Mouse (Mus musculus) kidney, postnatal 0 days (tissue): ENCODE results near the gene Tas2r135. TPM values are rescaled to one million over a fixed set of nuclear protein-coding genes. Genes with fewer than 3 reads are reported as not detected.

Source experiments
- ATAC-seq: fragments of 200-750 bp; cut with Nextera tagmentation; replicated peaks from 2 replicates; pipeline ENCODE4 v1.8.0; 2017; ENCODE audit warnings: low read depth, moderate number of reproducible peaks, moderate TSS enrichment, moderate library complexity; ENCODE audit not compliant: low FRiP score
- DNase-seq: peaks from one replicate; pipeline ENCODE4 v3.0.0-alpha.2; 2016; ENCODE audit warnings: low spot score
- H3K27ac ChIP-seq: fragments of 300-500 bp; sonication (generic); 2 replicates; pipeline ENCODE4 v1.5.1; 2014; ENCODE audit warnings: mild to moderate bottlenecking
- H3K27me3 ChIP-seq: fragments of 300-500 bp; sonication (generic); 2 replicates; pipeline ENCODE4 v1.6.1; 2014; ENCODE audit warnings: low read length, mixed read lengths; ENCODE audit not compliant: insufficient read depth
- H3K36me3 ChIP-seq: fragments of 300-500 bp; sonication (generic); 2 replicates; pipeline ENCODE4 v1.6.1; 2014; ENCODE audit warnings: low read length, mixed read lengths; ENCODE audit not compliant: insufficient read depth
- H3K4me1 ChIP-seq: fragments of 300-500 bp; sonication (generic); replicated peaks from 2 replicates; pipeline ENCODE4 v1.6.1; 2014; ENCODE audit warnings: antibody characterized with exemption, low read length, mixed read lengths; ENCODE audit not compliant: insufficient read depth
- H3K4me2 ChIP-seq: fragments of 300-500 bp; sonication (generic); 2 replicates; pipeline ENCODE4 v1.6.1; 2014; ENCODE audit warnings: mild to moderate bottlenecking, low read length, moderate library complexity, mixed read lengths
- H3K4me3 ChIP-seq: fragments of 300-500 bp; sonication (generic); replicated peaks from 2 replicates; pipeline ENCODE4 v1.5.1; 2014; ENCODE audit warnings: low read depth, low read length
- H3K9ac ChIP-seq: fragments of 300-500 bp; sonication (generic); 2 replicates; pipeline ENCODE4 v1.6.1; 2014; ENCODE audit warnings: low read depth, low read length
- H3K9me3 ChIP-seq: fragments of 300-500 bp; sonication (generic); replicated peaks from 2 replicates; pipeline ENCODE4 v1.6.1; 2016; ENCODE audit warnings: low read length, inconsistent platforms, mixed read lengths
- CTCF ChIP-seq: IDR thresholded peaks from 2 replicates; pipeline ENCODE4 v1.5.1; 2016; ENCODE audit warnings: antibody characterized with exemption, low read depth, mild to moderate bottlenecking, moderate library complexity
- WGBS: fragments of 180-500 bp; shearing (Covaris S2); extraction: QIAGEN DNeasy Blood & Tissue Kit; methylation state at CpG from one replicate; pipeline ENCODE4 v1.1.7; 2014; 5-methylcytosine and 5-hydroxymethylcytosine counted together
- polyA plus RNA-seq: library from polyadenylated mRNA; unstranded; fragments of >200 nt; fragmentation: Nextera tagmentation; extraction: Ambion mirVana; gene quantifications from 2 replicates; pipeline ENCODE4 v1.2.1, GENCODE M21; 2015

Gene Tas2r135
- polyA plus RNA-seq, 1 experiment from 2014 or later: not detected

DNA sequence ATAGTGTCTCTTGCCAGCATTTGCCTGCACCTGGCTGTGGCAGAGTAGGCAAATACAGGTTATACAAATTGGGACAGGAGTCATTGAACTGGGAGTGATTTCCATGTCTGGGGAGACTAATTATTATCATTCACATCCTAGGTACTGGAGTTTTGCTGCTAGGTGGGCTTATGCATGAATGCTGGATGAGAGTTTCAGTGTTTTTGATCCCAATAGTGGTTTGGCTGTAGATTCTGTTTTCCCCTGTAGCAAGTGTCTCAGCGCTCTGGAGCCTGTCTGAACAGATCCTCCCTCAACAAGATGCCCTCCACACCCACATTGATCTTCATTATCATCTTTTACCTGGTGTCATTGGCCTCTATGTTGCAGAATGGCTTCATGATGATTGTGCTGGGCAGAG is 5.3 kb upstream of the Tas2r135 start, which contains the start of gene Tas2r143:
TSS of gene Tas2r143 (plus strand) at position 301 of the 400 bp plus-strand sequence.
- 89% methylated on average over 1 of the region's 1 CpGs for WGBS

DNA sequence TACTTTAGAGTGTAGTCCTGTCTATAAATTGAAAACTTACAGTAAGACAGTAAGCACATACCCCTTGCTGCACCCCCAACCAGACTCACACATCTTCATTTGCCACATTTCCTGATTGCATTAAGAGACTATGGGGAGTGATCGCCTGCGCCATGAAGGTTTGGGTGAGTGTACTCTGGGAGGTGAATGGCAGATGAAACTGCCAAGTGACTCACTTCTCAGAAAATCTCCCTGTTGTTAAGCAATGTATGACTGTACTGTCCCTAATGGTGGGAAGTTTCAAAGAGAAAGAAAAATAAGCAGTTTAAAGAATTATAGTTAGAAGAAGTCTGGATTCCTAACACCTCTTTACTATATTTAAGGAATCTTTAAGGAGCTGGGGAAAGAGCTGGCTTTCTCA is 14.2 kb downstream of the Tas2r135 start:
- Histone ChIP-seq H3K36me3 (no peaks in the 10 kb centered on the region), H3K4me2 (no peak overlapping the region), H3K27me3 (no peaks in the 10 kb centered on the region), H3K27ac (no peak overlapping the region), H3K9ac (no peak overlapping the region), H3K4me3 (no peak overlapping the region), H3K4me1 (no peaks in the 10 kb centered on the region), H3K9me3 (no peaks in the 10 kb centered on the region)
- no peak for DNase-seq
- TF ChIP-seq CTCF: no peak
- no peak for ATAC-seq
- 92% methylated on average over 2 of the region's 2 CpGs for WGBS

More for the DNA sequence above, 5.3 kb upstream of the Tas2r135 start, which contains the start of gene Tas2r143:
- Histone ChIP-seq H3K4me3 (no peak within 1 kb of the TSS), H3K9ac (no peak within 1 kb of the TSS), H3K27me3 (no peaks in the 10 kb centered on the region), H3K9me3 (no peaks in the 10 kb centered on the region), H3K36me3 (no peaks in the 10 kb centered on the region), H3K4me2 (no peak within 1 kb of the TSS), H3K27ac (no peak within 1 kb of the TSS), H3K4me1 (no peaks in the 10 kb centered on the region; the same call in 1 of the 2 replicates)
- TF ChIP-seq CTCF: no peak
- no peak for ATAC-seq
- no peak for DNase-seq

DNA sequence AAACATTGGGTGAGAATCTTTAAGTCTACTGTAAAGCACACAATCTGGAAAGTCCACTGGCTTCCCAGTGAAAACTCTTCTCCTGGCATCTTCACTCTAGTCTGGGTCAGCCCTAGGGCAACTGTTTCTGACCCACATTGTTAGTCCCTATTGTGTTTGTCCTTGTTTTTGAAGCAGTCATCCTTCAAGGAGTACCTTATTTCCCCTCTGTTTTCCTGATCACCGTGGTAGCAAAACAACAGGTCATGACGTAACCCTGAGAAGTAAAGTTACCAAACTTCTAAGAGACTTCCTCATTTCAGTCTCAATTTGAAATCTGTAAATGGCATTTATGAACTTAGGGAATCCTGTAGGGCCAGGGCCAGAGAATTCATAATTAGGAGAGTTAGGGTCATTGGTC is 16.2 kb downstream of the Tas2r135 start:
- no peak for DNase-seq
- Histone ChIP-seq H3K4me3 (no peak overlapping the region), H3K27ac (no peak overlapping the region), H3K36me3 (no peaks in the 10 kb centered on the region), H3K4me1 (no peaks in the 10 kb centered on the region), H3K9ac (no peak overlapping the region), H3K4me2 (no peak overlapping the region), H3K9me3 (no peaks in the 10 kb centered on the region), H3K27me3 (no peaks in the 10 kb centered on the region)
- no peak for ATAC-seq
- WGBS: 76% methylated on average over 2 of the region's 2 CpGs
- no peak for TF ChIP-seq CTCF

DNA sequence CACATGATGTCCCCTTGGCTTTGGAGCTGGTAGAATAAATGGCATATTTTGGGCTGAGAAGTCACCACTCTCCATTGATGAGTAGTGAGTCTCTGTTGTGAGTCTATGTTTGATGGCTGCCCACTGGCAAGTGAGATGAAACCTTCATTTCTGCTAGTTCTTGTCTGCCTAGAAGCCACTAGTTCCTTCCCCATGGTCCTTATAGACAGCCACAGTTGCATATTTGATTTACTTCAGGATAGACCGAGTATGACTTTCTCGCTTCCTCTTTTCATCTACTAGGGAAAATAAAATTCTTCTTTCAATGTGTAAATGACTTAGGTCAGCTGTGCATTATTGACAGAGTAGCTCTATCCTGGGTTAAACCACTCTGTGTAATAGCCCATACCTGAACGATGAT is 19.2 kb downstream of the Tas2r135 start:
- Histone ChIP-seq H3K4me1 (no peaks in the 10 kb centered on the region), H3K27ac (no peak overlapping the region), H3K4me3 (no peak overlapping the region), H3K9me3 (no peaks in the 10 kb centered on the region), H3K36me3 (no peaks in the 10 kb centered on the region), H3K27me3 (no peaks in the 10 kb centered on the region), H3K9ac (no peak overlapping the region), H3K4me2 (no peak overlapping the region)
- DNase-seq (no peak), ATAC-seq (no peak)
- WGBS: 90% methylated on average over 3 of the region's 3 CpGs
- TF ChIP-seq CTCF: no peak

DNA sequence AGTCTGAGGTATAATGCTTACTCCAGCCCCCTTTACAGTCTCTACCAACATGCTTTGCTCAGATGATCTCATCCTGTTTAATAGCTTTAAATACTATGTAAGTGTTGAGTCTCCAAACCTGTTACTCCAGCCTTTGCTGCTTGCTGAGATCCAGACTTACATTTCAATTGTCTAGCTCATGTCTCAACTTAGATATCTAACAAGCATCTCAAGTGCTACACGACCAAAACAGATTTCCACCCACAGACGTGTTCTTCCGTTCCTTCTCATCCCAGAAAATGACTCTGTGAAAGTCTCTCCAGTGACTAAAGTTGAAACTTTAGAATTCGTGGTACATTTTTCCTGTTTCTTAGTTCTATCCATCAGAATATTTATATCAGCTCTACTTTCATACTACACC is 21.1 kb downstream of the Tas2r135 start:
- TF ChIP-seq CTCF: no peak
- H3K27ac ChIP-seq: no peak overlapping the region
- no peak overlapping the region for H3K4me2 ChIP-seq
- no peak overlapping the region for H3K4me3 ChIP-seq
- H3K36me3 ChIP-seq: no peaks in the 10 kb centered on the region
- no peaks in the 10 kb centered on the region for H3K4me1 ChIP-seq
- no peaks in the 10 kb centered on the region for H3K9me3 ChIP-seq
- 91% methylated on average over 4 of the region's 4 CpGs for WGBS
- ATAC-seq (no peak), DNase-seq (no peak)
- no peak overlapping the region for H3K9ac ChIP-seq
- no peaks in the 10 kb centered on the region for H3K27me3 ChIP-seq

DNA sequence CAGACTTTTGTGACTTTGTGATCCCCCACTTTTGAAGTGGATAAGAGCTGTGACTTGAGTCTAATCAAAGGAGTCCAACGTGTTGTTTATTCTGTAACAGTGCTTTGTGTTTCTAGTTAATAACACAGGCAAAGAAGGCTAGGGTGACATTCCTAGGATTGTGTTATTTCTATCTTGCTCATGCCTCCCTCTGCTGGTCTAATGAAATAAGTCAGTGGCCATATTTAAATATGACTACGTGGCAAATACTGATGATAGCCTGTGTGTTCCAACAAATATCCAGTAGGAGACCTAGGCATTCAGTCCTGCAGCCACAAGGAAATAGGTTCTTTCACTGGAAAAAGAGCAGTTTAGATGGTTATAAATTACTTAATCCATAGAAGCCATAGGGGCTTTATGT is 28.3 kb downstream of the Tas2r135 start:
- TF ChIP-seq CTCF: peak; percentile 57
- Histone ChIP-seq H3K4me3 (no peak overlapping the region), H3K9ac (no peak overlapping the region), H3K27ac (no peak overlapping the region), H3K36me3 (no peaks in the 10 kb centered on the region), H3K4me2 (no peak overlapping the region), H3K27me3 (no peaks in the 10 kb centered on the region), H3K4me1 (no peaks in the 10 kb centered on the region), H3K9me3 (no peaks in the 10 kb centered on the region)
- 58% methylated on average over 2 of the region's 2 CpGs for WGBS
- ATAC-seq (no peak), DNase-seq (peak; percentile 36)

DNA sequence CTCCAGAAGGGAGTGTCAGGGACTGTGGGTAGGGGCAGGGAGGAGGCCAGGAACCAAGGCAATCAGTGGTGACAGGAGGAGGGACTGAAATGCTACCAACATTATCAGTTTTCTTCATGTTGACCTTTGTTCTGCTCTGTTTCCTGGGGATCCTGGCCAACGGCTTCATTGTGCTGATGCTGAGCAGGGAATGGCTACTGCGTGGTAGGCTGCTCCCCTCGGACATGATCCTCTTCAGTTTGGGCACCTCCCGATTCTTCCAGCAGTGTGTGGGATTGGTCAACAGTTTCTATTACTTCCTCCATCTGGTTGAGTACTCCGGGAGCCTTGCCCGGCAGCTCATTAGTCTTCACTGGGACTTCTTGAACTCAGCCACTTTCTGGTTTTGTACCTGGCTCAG is 29.2 kb downstream of the Tas2r135 start, which contains the start of gene Tas2r126:
TSS of gene Tas2r126 (plus strand) at position 90 of the 400 bp plus-strand sequence.
- ATAC-seq: no peak
- Histone ChIP-seq H3K9me3 (no peaks in the 10 kb centered on the region), H3K27me3 (no peaks in the 10 kb centered on the region), H3K36me3 (no peaks in the 10 kb centered on the region), H3K27ac (no peak within 1 kb of the TSS), H3K4me2 (no peak within 1 kb of the TSS), H3K4me3 (no peak within 1 kb of the TSS), H3K9ac (no peak within 1 kb of the TSS), H3K4me1 (no peaks in the 10 kb centered on the region)
- peak; percentile 18 for DNase-seq
- 48% methylated on average over 6 of the region's 6 CpGs for WGBS
- no peak for TF ChIP-seq CTCF
